In genomic region chr17:47688344-47688607, GRCm38 (mm10) we compare ENCODE assay signal across 7 mouse cellular contexts. TPM values are rescaled to one million over a fixed set of nuclear protein-coding genes. Genes with fewer than 3 reads are reported as not detected.
DNase-seq lines count a peak whose midpoint lies in the region; ATAC-seq and TF ChIP-seq lines count a peak whose summit lies in the region.

Gene Tomm6 (minus strand): TSS chr17:47688386.

- peak within 1 kb of the TSS; percentile 81 for H3K27ac ChIP-seq in MEL (ENCODE audit: control insufficient read depth, low read depth, low read length)
- peak within 1 kb of the TSS; percentile 79 for H3K27ac ChIP-seq in forebrain, embryonic 16.5 days (ENCODE audit: low read length)
- peak within 1 kb of the TSS; percentile 85 for H3K27ac ChIP-seq in hindbrain, embryonic 14.5 days
- H3K27ac ChIP-seq in liver, embryonic 16.5 days (ENCODE audit: low read length): peak within 1 kb of the TSS; percentile 79

- peaks cover 15% of the 10 kb centered on the region for H3K79me2 ChIP-seq in MEL (ENCODE audit: control insufficient read depth, insufficient read depth, low read length, poor library complexity)

- TF ChIP-seq EP300 in MEL (IDR thresholded peaks at IDR 0.05; ENCODE audit: low read depth in 1 of 2, low read length in 2 of 2): 0 out of 4 replicates have a peak, but pooled peaks of 1 of the 2 experiments have one; percentile 1

- H3K36me3 ChIP-seq in E14TG2a.4 (ENCODE audit: insufficient read depth, low read length) (peaks cover 40% of the 10 kb centered on the region), MEL (ENCODE audit: control insufficient read depth in 1 of 2, insufficient read depth in 2 of 2, low read length in 2 of 2) (peaks cover 4% of the 10 kb centered on the region in 2 experiments)
- 0 out of 2 replicates have a peak, but pooled peaks cover 3% of the 10 kb centered on the region for H3K36me3 ChIP-seq in forebrain, embryonic 16.5 days (ENCODE audit: control insufficient read depth, insufficient read depth)
- H3K36me3 ChIP-seq in hindbrain, embryonic 14.5 days (replicated peaks; ENCODE audit: control insufficient read depth, insufficient read depth): peaks cover 27% of the 10 kb centered on the region
- H3K36me3 ChIP-seq in liver, embryonic 16.5 days (ENCODE audit: control insufficient read depth, insufficient read depth): peaks cover 3% of the 10 kb centered on the region; the same call in 1 of the 2 replicates

- H3K9me3 ChIP-seq in E14TG2a.4 (ENCODE audit: low read length): no peaks in the 10 kb centered on the region
- no peaks in the 10 kb centered on the region for H3K9me3 ChIP-seq in MEL (replicated peaks; ENCODE audit: insufficient read depth, low read length)
- H3K9me3 ChIP-seq in forebrain, embryonic 16.5 days (ENCODE audit: control insufficient read depth, low read length): no peaks in the 10 kb centered on the region
- H3K9me3 ChIP-seq in hindbrain, embryonic 14.5 days (ENCODE audit: control insufficient read depth, low read length): no peaks in the 10 kb centered on the region
- no peaks in the 10 kb centered on the region for H3K9me3 ChIP-seq in liver, embryonic 16.5 days (replicated peaks; ENCODE audit: control insufficient read depth, low read length)

- no peak for ATAC-seq in forebrain, embryonic 16.5 days
- ATAC-seq in hindbrain, embryonic 14.5 days (ENCODE audit: low FRiP score): no peak
- ATAC-seq in liver, embryonic 16.5 days (ENCODE audit: low read depth): no peak

- H3K9ac ChIP-seq in MEL (ENCODE audit: control insufficient read depth, low read depth, low read length, poor library complexity, severe bottlenecking): peak within 1 kb of the TSS; percentile 88
- peak within 1 kb of the TSS; percentile 92 for H3K9ac ChIP-seq in forebrain, embryonic 16.5 days (replicated peaks; ENCODE audit: low read depth, low read length)
- peak within 1 kb of the TSS; percentile 83 for H3K9ac ChIP-seq in hindbrain, embryonic 14.5 days
- peak within 1 kb of the TSS; percentile 77 for H3K9ac ChIP-seq in liver, embryonic 16.5 days (ENCODE audit: low read depth, low read length)

- H3K4me2 ChIP-seq in forebrain, embryonic 16.5 days (ENCODE audit: low read length): peak within 1 kb of the TSS; percentile 99
- peak within 1 kb of the TSS; percentile 93 for H3K4me2 ChIP-seq in hindbrain, embryonic 14.5 days (replicated peaks)
- peak within 1 kb of the TSS; percentile 95 for H3K4me2 ChIP-seq in liver, embryonic 16.5 days (ENCODE audit: low read depth, low read length)

- no peak for TF ChIP-seq RAD21 in MEL (IDR thresholded peaks at IDR 0.05; ENCODE audit: low read depth, low read length)

- H3K4me1 ChIP-seq in E14TG2a.4 (replicated peaks; ENCODE audit: low read depth, low read length) (peaks cover 74% of the 10 kb centered on the region), MEL (ENCODE audit: control insufficient read depth in 1 of 2, insufficient read depth in 2 of 2, low read length in 2 of 2) (peaks cover 0 to 5% of the 10 kb centered on the region in 2 experiments; a peak in 1 of 4 replicates)
- peaks cover 15% of the 10 kb centered on the region for H3K4me1 ChIP-seq in forebrain, embryonic 16.5 days (replicated peaks; ENCODE audit: control insufficient read depth, insufficient read depth, low read length)
- peaks cover 16% of the 10 kb centered on the region for H3K4me1 ChIP-seq in hindbrain, embryonic 14.5 days (replicated peaks; ENCODE audit: control insufficient read depth, insufficient read depth, low read length)
- H3K4me1 ChIP-seq in liver, embryonic 16.5 days (ENCODE audit: control insufficient read depth, low read depth, low read length): peaks cover 21% of the 10 kb centered on the region

- H3K27me3 ChIP-seq in E14TG2a.4 (ENCODE audit: insufficient read depth, low read length): peaks cover 42% of the 10 kb centered on the region
- no peaks in the 10 kb centered on the region for H3K27me3 ChIP-seq in MEL (ENCODE audit: control insufficient read depth in 1 of 2, insufficient read depth in 2 of 2, low read length in 2 of 2)
- H3K27me3 ChIP-seq in forebrain, embryonic 16.5 days (replicated peaks; ENCODE audit: control insufficient read depth, insufficient read depth, low read length): 0 out of 2 replicates have a peak, but pooled peaks cover under 1% of the 10 kb centered on the region
- H3K27me3 ChIP-seq in hindbrain, embryonic 14.5 days (ENCODE audit: control insufficient read depth, insufficient read depth, low read length): no peaks in the 10 kb centered on the region
- no peaks in the 10 kb centered on the region for H3K27me3 ChIP-seq in liver, embryonic 16.5 days (ENCODE audit: control insufficient read depth, insufficient read depth, low read depth, low read length)

- no peak for DNase-seq in MEL (ENCODE audit: low read depth, low spot score)
- no peak for DNase-seq in hindbrain, embryonic 14.5 days (ENCODE audit: low spot score)
- no peak for DNase-seq in cerebellum, adult 18-20 months
- DNase-seq in urinary bladder, postnatal 4 days (ENCODE audit: low spot score in 2 of 2): no peak

- TF ChIP-seq CTCF in E14TG2a.4 (conservative IDR thresholded peaks at IDR 0.05; ENCODE audit: low read length) (no peak), MEL (IDR thresholded peaks at IDR 0.05 in 2 of 3, conservative IDR thresholded peaks at IDR 0.05 in 1 of 3; ENCODE audit: control insufficient read depth in 1 of 3, insufficient read depth in 1 of 3, low read depth in 2 of 3, low read length in 3 of 3, poor library complexity in 1 of 3, severe bottlenecking in 1 of 3) (no peak)

- WGBS in forebrain, embryonic 16.5 days: 0% methylated on average over 9 of the region's 9 CpGs
- under 1% methylated on average over 9 of the region's 9 CpGs for WGBS in hindbrain, embryonic 14.5 days
- 0% methylated on average over 9 of the region's 9 CpGs for WGBS in liver, embryonic 16.5 days (ENCODE audit: insufficient replicate concordance)

- TF ChIP-seq POLR2A in MEL (IDR thresholded peaks at IDR 0.05; ENCODE audit: control insufficient read depth in 1 of 2, insufficient read depth in 1 of 2, low read depth in 1 of 2, low read length in 2 of 2, poor library complexity in 1 of 2): no peak

- H3K4me3 ChIP-seq in E14TG2a.4 (replicated peaks; ENCODE audit: low read length) (peak within 1 kb of the TSS; percentile 98), MEL (ENCODE audit: control insufficient read depth in 1 of 2, insufficient read depth in 1 of 2, low read depth in 2 of 2, low read length in 2 of 2) (peak within 1 kb of the TSS; percentile 88 to 89)
- H3K4me3 ChIP-seq in forebrain, embryonic 16.5 days (replicated peaks; ENCODE audit: low read length): peak within 1 kb of the TSS; percentile 82
- H3K4me3 ChIP-seq in hindbrain, embryonic 14.5 days (replicated peaks; ENCODE audit: low read length): peak within 1 kb of the TSS; percentile 64
- peak within 1 kb of the TSS; percentile 83 for H3K4me3 ChIP-seq in liver, embryonic 16.5 days (ENCODE audit: low read depth, low read length)

TF ChIP-seq in MEL, 35 proteins besides CTCF, POLR2A, EP300 and RAD21:
- TF ChIP-seq HCFC1 (IDR thresholded peaks at IDR 0.05; ENCODE audit: low read depth, low read length): no peak
- TF ChIP-seq MEF2A (IDR thresholded peaks at IDR 0.05; ENCODE audit: extremely low read depth, insufficient replicate concordance, low read depth, low read length, poor library complexity, severe bottlenecking): no peak
- no peak for TF ChIP-seq MYC (IDR thresholded peaks at IDR 0.05; ENCODE audit: low read depth, low read length)

RNA-seq across cellular contexts. Expression of gene Tomm6, which starts in this region (rescaled TPM):
- total RNA-seq in MEL (2012; rRNA removed): 66.5 and 67.6 TPM in 2 replicates
- polyA plus RNA-seq in MEL (2012; ENCODE audit: insufficient read depth in 1 of 2, insufficient read length in 2 of 2, low read depth in 1 of 2, low replicate concordance in 2 of 2, missing spikeins in 1 of 2): 100 to 1,000 TPM in 1 of 2 experiments, not detected in 1; 577 TPM
- polyA plus RNA-seq in forebrain, embryonic 16.5 days (2015; fragmentation: Nextera tagmentation; extraction: Ambion mirVana): 228 and 241 TPM in 2 replicates
- polyA plus RNA-seq in hindbrain, embryonic 14.5 days (2014; fragmentation: Nextera tagmentation; extraction: Ambion mirVana): 283 and 327 TPM in 2 replicates
- 213 and 224 TPM in 2 replicates for polyA plus RNA-seq in liver, embryonic 16.5 days (2015; fragmentation: Nextera tagmentation; extraction: Ambion mirVana)
